Mouse (Mus musculus) bone marrow, adult 2 months (tissue): ENCODE measurements around the gene Vmn2r59. TPM values are rescaled to one million over a fixed set of nuclear protein-coding genes. Genes with fewer than 3 reads are reported as not detected.
"Not testable (repeated sequence)": the region's sequence is repeated elsewhere in the genome, so short reads cannot be mapped to it uniquely, and the experiment has no call there.

Source experiments
- H3K27ac ChIP-seq: fragments of 200-500 bp; 2 replicates; pipeline ENCODE4 v1.5.1; 2012; ENCODE audit warnings: low read depth, mild to moderate bottlenecking, control low read depth, inconsistent platforms, low read length; ENCODE audit not compliant: control insufficient read depth, poor library complexity, insufficient read depth
- H3K4me1 ChIP-seq: fragments of 200-500 bp; 2 replicates; pipeline ENCODE4 v1.6.1; 2011; ENCODE audit warnings: low read length; ENCODE audit not compliant: control insufficient read depth, insufficient read depth
- H3K4me3 ChIP-seq: fragments of 200-500 bp; replicated peaks from 2 replicates; pipeline ENCODE3; 2011; ENCODE audit warnings: mild to moderate bottlenecking, low read depth, low read length, control low read depth; ENCODE audit not compliant: control insufficient read depth
- CTCF ChIP-seq: fragments of 200-500 bp; IDR thresholded peaks from 2 replicates; pipeline ENCODE4 v1.5.1; 2011; ENCODE audit warnings: low read length, control low read depth; ENCODE audit not compliant: control insufficient read depth, insufficient read depth
- POLR2A ChIP-seq: fragments of 200-500 bp; IDR thresholded peaks from 2 replicates; pipeline ENCODE4 v1.6.1; 2011; ENCODE audit warnings: low read depth, mild to moderate bottlenecking, control low read depth, low read length, borderline replicate concordance; ENCODE audit not compliant: control insufficient read depth
- WGBS: fragments of 180-500 bp; shearing (Covaris S2); methylation state at CpG from one replicate; pipeline ENCODE4 v1.1.7; 2018; 5-methylcytosine and 5-hydroxymethylcytosine counted together
- polyA plus RNA-seq: library from polyadenylated mRNA; stranded (reverse); fragments of >200 nt; gene quantifications from 2 replicates; pipeline ENCODE4 v1.2.4, GENCODE M21; 2011; ENCODE audit warnings: low replicate concordance; ENCODE audit not compliant: missing spikeins, insufficient read depth, insufficient read length

Gene Vmn2r59
- 0.16 and 0.17 TPM in 2 replicates for polyA plus RNA-seq

DNA sequence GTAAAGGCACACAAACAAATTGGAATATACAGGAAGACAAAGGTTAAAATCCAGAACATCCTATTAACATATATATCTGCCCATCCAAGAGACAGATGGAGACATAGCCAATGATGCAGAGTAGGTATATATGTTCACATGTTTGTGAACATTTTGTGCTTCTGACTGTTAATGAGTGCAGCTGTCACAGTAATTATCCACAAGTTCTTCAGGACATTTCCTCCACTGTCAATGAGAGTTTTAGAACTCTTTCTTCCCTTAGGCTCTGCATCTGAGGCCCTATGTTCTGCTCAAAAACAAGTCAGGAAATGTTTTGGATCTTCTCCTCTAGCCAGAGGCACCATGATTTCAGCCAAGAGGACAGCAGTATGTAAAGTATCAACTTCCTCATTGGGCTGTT is at the start of gene Vmn2r59:
Vmn2r59 (minus strand) TSS at position 101 of the 400 bp plus-strand sequence.
- Histone ChIP-seq H3K4me1 (no peaks in the 10 kb centered on the region), H3K27ac (no peak within 1 kb of the TSS), H3K4me3 (no peak within 1 kb of the TSS)
- TF ChIP-seq CTCF (no peak), POLR2A (no peak)

DNA sequence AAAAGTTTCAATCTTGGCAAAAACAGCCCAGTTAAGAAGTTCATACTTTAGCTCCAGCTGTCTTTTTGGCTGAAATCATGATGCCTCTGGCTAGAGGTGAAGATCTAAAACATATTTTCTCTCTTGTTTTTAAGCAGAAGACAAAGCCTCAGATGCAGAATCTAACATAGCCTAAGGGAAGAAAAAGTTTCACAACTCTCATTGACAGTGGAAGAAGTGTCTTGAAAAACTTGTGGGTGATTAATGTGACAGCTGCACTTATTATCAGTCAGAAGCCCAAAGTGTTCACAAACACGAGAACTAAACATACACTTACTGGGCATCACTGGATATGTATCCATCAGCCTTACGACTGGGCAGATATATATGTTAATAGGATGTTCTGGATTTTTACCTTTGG is 48.6 kb upstream of the Vmn2r59 start, which contains the start of gene Vmn2r60:
Vmn2r60 (plus strand) TSS at position 301 of the 400 bp plus-strand sequence.
- WGBS = 79% methylated on average over 2 of the region's 2 CpGs
- Histone ChIP-seq H3K4me3 (no peak within 1 kb of the TSS), H3K27ac (no peak within 1 kb of the TSS), H3K4me1 (no peaks in the 10 kb centered on the region)
- TF ChIP-seq POLR2A = no peak
- TF ChIP-seq CTCF = no peak

DNA sequence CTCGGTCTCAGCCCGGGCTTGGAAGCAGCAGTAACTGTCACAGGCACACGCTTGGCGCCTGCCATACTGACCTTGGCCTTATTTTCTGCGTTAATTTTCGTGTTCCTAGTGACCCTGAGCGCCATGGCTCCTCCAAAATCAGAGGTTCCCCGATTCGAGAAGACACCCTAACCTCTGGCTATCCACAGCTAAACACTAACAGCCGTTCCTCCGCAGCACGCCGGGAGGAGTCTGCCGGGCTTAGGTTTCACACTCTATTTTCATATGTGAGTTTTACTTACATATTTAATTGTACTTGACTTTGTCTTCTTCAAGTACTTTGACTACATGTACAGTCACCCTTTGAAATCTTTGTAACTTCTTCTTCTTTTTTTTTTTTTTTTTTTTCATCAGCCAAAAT is 48.2 kb upstream of the Vmn2r59 start:
- H3K4me3 ChIP-seq, H3K27ac ChIP-seq, H3K4me1 ChIP-seq: not testable (repeated sequence)
- 63% methylated on average over 14 of the region's 14 CpGs for WGBS

Other genes with a start within 250 kb of the Vmn2r59 start
- not detected in 2 replicates for gene Vmn2r58, start 186.3 kb downstream of the Vmn2r59 start, polyA plus RNA-seq
- gene Vmn2r60, start 48.7 kb upstream of the Vmn2r59 start, polyA plus RNA-seq = 0.45 TPM in 1 of 2 replicates, not detected in the other
- not detected in 2 replicates for gene Vmn2r61, start 201.0 kb upstream of the Vmn2r59 start, polyA plus RNA-seq